Mouse (Mus musculus) hindbrain, embryonic 16.5 days (tissue): ENCODE data around the gene Thap11. TPM values are rescaled to one million over a fixed set of nuclear protein-coding genes. Genes with fewer than 3 reads are reported as not detected.
A peak's percentile ranks its signal among the peaks of the same experiment; 100 is the strongest.

Experiments
- ATAC-seq: fragments of 200-750 bp; cut with Nextera tagmentation; 2 replicates; pipeline ENCODE4 v1.8.0; 2017; ENCODE audit warnings: moderate TSS enrichment, moderate library complexity
- H3K27ac ChIP-seq: fragments of 300-500 bp; sonication (generic); 2 replicates; pipeline ENCODE4 v1.5.1; 2014; ENCODE audit warnings: low read depth, mild to moderate bottlenecking, control low read depth, low read length, moderate library complexity
- H3K27me3 ChIP-seq: fragments of 300-500 bp; sonication (generic); replicated peaks from 2 replicates; pipeline ENCODE4 v1.6.1; 2014; ENCODE audit warnings: low read length; ENCODE audit not compliant: control insufficient read depth, insufficient read depth
- H3K36me3 ChIP-seq: fragments of 300-500 bp; sonication (generic); 2 replicates; pipeline ENCODE4 v1.6.1; 2014; ENCODE audit warnings: mild to moderate bottlenecking, low read length, moderate library complexity, mixed read lengths; ENCODE audit not compliant: control insufficient read depth, insufficient read depth
- H3K4me1 ChIP-seq: fragments of 300-500 bp; sonication (generic); 2 replicates; pipeline ENCODE4 v1.6.1; 2014; ENCODE audit warnings: low read depth, low read length; ENCODE audit not compliant: control insufficient read depth, insufficient read depth
- H3K4me2 ChIP-seq: fragments of 300-500 bp; sonication (generic); 2 replicates; pipeline ENCODE4 v1.6.1; 2014; ENCODE audit warnings: mild to moderate bottlenecking, low read length, control low read depth, moderate library complexity
- H3K4me3 ChIP-seq: fragments of 300-500 bp; sonication (generic); 2 replicates; pipeline ENCODE4 v1.5.1; 2014; ENCODE audit warnings: mild to moderate bottlenecking, low read length, control low read depth, moderate library complexity
- H3K9ac ChIP-seq: fragments of 300-500 bp; sonication (generic); 2 replicates; pipeline ENCODE4 v1.6.1; 2014; ENCODE audit warnings: low read depth, mild to moderate bottlenecking, control low read depth, low read length, moderate library complexity
- H3K9me3 ChIP-seq: fragments of 300-500 bp; sonication (generic); 2 replicates; pipeline ENCODE4 v1.6.1; 2014; ENCODE audit warnings: mild to moderate bottlenecking, low read length, moderate library complexity; ENCODE audit not compliant: control insufficient read depth
- WGBS: fragments of 180-500 bp; shearing (Covaris S2); extraction: QIAGEN DNeasy Blood & Tissue Kit; methylation state at CpG from one replicate; pipeline ENCODE4 v1.1.7; 2014; 5-methylcytosine and 5-hydroxymethylcytosine counted together
- polyA plus RNA-seq: library from polyadenylated mRNA; unstranded; fragments of >200 nt; fragmentation: Nextera tagmentation; extraction: Ambion mirVana; gene quantifications from 2 replicates; pipeline ENCODE4 v1.2.1, GENCODE M21; 2015

Thap11 gene
- polyA plus RNA-seq, 1 experiment from 2014 or later, result 52.5 TPM

- H3K9ac ChIP-seq, result no peak overlapping the region
- H3K4me2 ChIP-seq, result no peak overlapping the region
- H3K36me3 ChIP-seq, result peaks cover 6% of the 10 kb centered on the region
- H3K4me3 ChIP-seq, result no peak overlapping the region
- no peaks in the 10 kb centered on the region for H3K27me3 ChIP-seq
- WGBS, result 91% methylated on average over 5 of the region's 5 CpGs
- ATAC-seq, result no peak
- H3K9me3 ChIP-seq, result no peaks in the 10 kb centered on the region
- no peaks in the 10 kb centered on the region for H3K4me1 ChIP-seq
- no peak overlapping the region for H3K27ac ChIP-seq
These were observed 15.7 kb upstream of the Thap11 start for GRCm38 (mm10) chr8:105839209-105839608.

GRCm38 (mm10) chr8:105846678-105847077 is 8.3 kb upstream of the Thap11 start:
- H3K36me3 ChIP-seq, result peaks cover 27% of the 10 kb centered on the region
- WGBS, result 96% methylated on average over 11 of the region's 11 CpGs
- ATAC-seq, result no peak

GRCm38 (mm10) chr8:105850014-105850413 is 4.9 kb upstream of the Thap11 start:
- H3K9ac ChIP-seq, result no peak overlapping the region
- no peaks in the 10 kb centered on the region for H3K9me3 ChIP-seq
- no peak overlapping the region for H3K27ac ChIP-seq
- peaks cover 9% of the 10 kb centered on the region for H3K4me1 ChIP-seq
- no peak overlapping the region for H3K4me2 ChIP-seq
- H3K36me3 ChIP-seq, result peaks cover 14% of the 10 kb centered on the region
- no peak overlapping the region for H3K4me3 ChIP-seq
- no peaks in the 10 kb centered on the region for H3K27me3 ChIP-seq
- WGBS, result 82% methylated on average over 4 of the region's 4 CpGs
- no peak for ATAC-seq

More at GRCm38 (mm10) chr8:105846678-105847077, 8.3 kb upstream of the Thap11 start:
- Histone ChIP-seq H3K4me1 (peaks cover 6% of the 10 kb centered on the region), H3K27ac (no peak overlapping the region), H3K4me3 (no peak overlapping the region), H3K27me3 (no peaks in the 10 kb centered on the region), H3K4me2 (no peak overlapping the region), H3K9ac (no peak overlapping the region), H3K9me3 (no peaks in the 10 kb centered on the region)

- Histone ChIP-seq H3K27ac (no peak overlapping the region), H3K27me3 (no peaks in the 10 kb centered on the region), H3K9ac (no peak overlapping the region), H3K36me3 (peaks cover 11% of the 10 kb centered on the region), H3K9me3 (no peaks in the 10 kb centered on the region), H3K4me1 (peaks cover 9% of the 10 kb centered on the region), H3K4me2 (peak overlapping the region; percentile 13), H3K4me3 (no peak overlapping the region)
- WGBS, result 86% methylated on average over 7 of the region's 7 CpGs
- ATAC-seq, result no peak
These were observed 4.3 kb upstream of the Thap11 start for GRCm38 (mm10) chr8:105850611-105851010.

- peak; percentile 85 for ATAC-seq
- H3K27ac ChIP-seq, result peak overlapping the region; percentile 83
- H3K4me2 ChIP-seq, result peak overlapping the region; percentile 59
- no peaks in the 10 kb centered on the region for H3K27me3 ChIP-seq
- peak overlapping the region; percentile 74 for H3K9ac ChIP-seq
- H3K4me1 ChIP-seq, result peaks cover 17% of the 10 kb centered on the region
- peak overlapping the region; percentile 80 for H3K4me3 ChIP-seq
- H3K9me3 ChIP-seq, result no peaks in the 10 kb centered on the region
- WGBS, result under 1% methylated on average over 34 of the region's 34 CpGs
- peaks cover 3% of the 10 kb centered on the region for H3K36me3 ChIP-seq
These were observed 3.2 kb upstream of the Thap11 start for GRCm38 (mm10) chr8:105851651-105852143.

GRCm38 (mm10) chr8:105852146-105852729 is 2.7 kb upstream of the Thap11 start:
- WGBS, result 78% methylated on average over 12 of the region's 12 CpGs

DNA sequence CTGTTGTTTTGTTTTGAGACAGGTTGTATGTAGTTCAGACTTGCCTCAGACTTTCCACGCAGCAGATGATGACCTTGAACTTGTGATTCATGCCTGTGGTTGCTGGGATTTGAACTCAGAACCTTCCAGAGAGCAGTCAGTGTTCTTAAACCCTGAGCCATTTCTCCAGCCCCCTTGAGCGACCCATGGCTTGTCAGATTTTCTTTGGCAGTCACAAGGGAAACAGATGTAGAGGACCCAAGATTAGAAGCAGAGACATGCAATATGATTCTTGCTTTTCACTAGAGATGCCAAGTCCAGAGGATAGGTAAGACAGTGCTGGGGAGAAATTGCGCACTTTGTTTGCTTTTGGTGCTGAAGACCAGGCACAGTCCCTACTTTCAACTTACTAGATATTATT is 1.8 kb upstream of the Thap11 start, which contains the start of gene Cenpt:
TSS of gene Cenpt (minus strand) at position 101 of the 400 bp plus-strand sequence.
- Histone ChIP-seq H3K4me2 (peak within 1 kb of the TSS; percentile 59; the same call in 1 of the 2 replicates), H3K36me3 (peaks cover 3% of the 10 kb centered on the region), H3K9ac (no peak within 1 kb of the TSS), H3K27me3 (no peaks in the 10 kb centered on the region), H3K4me1 (peaks cover 31% of the 10 kb centered on the region), H3K9me3 (no peaks in the 10 kb centered on the region), H3K4me3 (no peak within 1 kb of the TSS), H3K27ac (0 out of 2 replicates have a peak within 1 kb of the TSS, but pooled peaks have one; percentile 20)
- 95% methylated on average over 3 of the region's 3 CpGs for WGBS
- ATAC-seq, result no peak

More at GRCm38 (mm10) chr8:105852146-105852729, 2.7 kb upstream of the Thap11 start:
- Histone ChIP-seq H3K4me3 (peak overlapping the region; percentile 80), H3K9ac (no peak overlapping the region), H3K9me3 (no peaks in the 10 kb centered on the region), H3K4me1 (peaks cover 23% of the 10 kb centered on the region), H3K27ac (0 out of 2 replicates have a peak overlapping the region, but pooled peaks have one; percentile 20), H3K36me3 (peaks cover 3% of the 10 kb centered on the region), H3K4me2 (peak overlapping the region; percentile 59), H3K27me3 (no peaks in the 10 kb centered on the region)
- ATAC-seq, result no peak

GRCm38 (mm10) chr8:105854303-105854702 is 629 bp upstream of the Thap11 start:
- Histone ChIP-seq H3K27ac (peak overlapping the region; percentile 88; the same call in 1 of the 2 replicates), H3K36me3 (no peaks in the 10 kb centered on the region; the same call in 1 of the 2 replicates), H3K27me3 (no peaks in the 10 kb centered on the region), H3K4me2 (peak overlapping the region; percentile 94), H3K9ac (peak overlapping the region; percentile 83), H3K4me3 (peak overlapping the region; percentile 88), H3K9me3 (no peaks in the 10 kb centered on the region), H3K4me1 (peaks cover 39% of the 10 kb centered on the region)
- peak; percentile 18 for ATAC-seq
- WGBS, result 28% methylated on average over 8 of the region's 8 CpGs
